Mouse (Mus musculus) intestine, embryonic 14.5 days (tissue): ENCODE measurements at regions not wholly inside any gene's neighbourhood (a gene's known extent, or its start where the extent isn't known, plus 50 kb on each side); places are given as distances from the start of the nearest gene placed in this dataset.

Source experiments
- ATAC-seq: fragments of 200-750 bp; cut with Nextera tagmentation; replicated peaks from 2 replicates; pipeline ENCODE4 v1.8.0; 2017; ENCODE audit warnings: low read depth, moderate number of reproducible peaks, moderate TSS enrichment, moderate library complexity; ENCODE audit not compliant: low FRiP score, low TSS enrichment
- DNase-seq: peaks from one replicate; pipeline ENCODE4 v3.0.0-alpha.2; 2018; ENCODE audit warnings: low spot score
- H3K27ac ChIP-seq: fragments of 300-500 bp; sonication (generic); 2 replicates; pipeline ENCODE4 v1.5.1; 2014; ENCODE audit warnings: low read depth, mild to moderate bottlenecking, control low read depth
- H3K27me3 ChIP-seq: fragments of 300-500 bp; sonication (generic); replicated peaks from 2 replicates; pipeline ENCODE4 v1.6.1; 2014; ENCODE audit warnings: low read length, control low read depth; ENCODE audit not compliant: control insufficient read depth, insufficient read depth
- H3K36me3 ChIP-seq: fragments of 300-500 bp; sonication (generic); 2 replicates; pipeline ENCODE4 v1.6.1; 2014; ENCODE audit warnings: low read length, control low read depth; ENCODE audit not compliant: control insufficient read depth, insufficient read depth
- H3K4me1 ChIP-seq: fragments of 300-500 bp; sonication (generic); replicated peaks from 2 replicates; pipeline ENCODE4 v1.6.1; 2014; ENCODE audit warnings: low read length, control low read depth, mixed read lengths; ENCODE audit not compliant: control insufficient read depth, insufficient read depth
- H3K4me2 ChIP-seq: fragments of 300-500 bp; sonication (generic); 2 replicates; pipeline ENCODE4 v1.6.1; 2014; ENCODE audit warnings: low read length
- H3K4me3 ChIP-seq: fragments of 300-500 bp; sonication (generic); 2 replicates; pipeline ENCODE4 v1.5.1; 2014; ENCODE audit warnings: low read depth, low read length, control low read depth, mixed read lengths
- H3K9ac ChIP-seq: fragments of 300-500 bp; sonication (generic); 2 replicates; pipeline ENCODE4 v1.6.1; 2014; ENCODE audit warnings: mild to moderate bottlenecking, low read length
- H3K9me3 ChIP-seq: fragments of 300-500 bp; sonication (generic); 2 replicates; pipeline ENCODE4 v1.6.1; 2016; ENCODE audit warnings: low read length, control low read depth; ENCODE audit not compliant: control insufficient read depth
- WGBS: fragments of 180-500 bp; shearing (Covaris S2); extraction: QIAGEN DNeasy Blood & Tissue Kit; methylation state at CpG from one replicate; pipeline ENCODE4 v1.1.7; 2014; 5-methylcytosine and 5-hydroxymethylcytosine counted together

GRCm38 (mm10) chr13:69392917-69393827 lies 140.4 kb upstream of the Nsun2 start:
- no peaks in the 10 kb centered on the region for H3K36me3 ChIP-seq
- 81% methylated on average over 11 of the region's 11 CpGs for WGBS
- no peaks in the 10 kb centered on the region for H3K9me3 ChIP-seq
- no peak overlapping the region for H3K4me2 ChIP-seq
- no peak overlapping the region for H3K4me3 ChIP-seq
- ATAC-seq (no peak), DNase-seq (no peak)
- H3K4me1 ChIP-seq, result no peaks in the 10 kb centered on the region
- no peak overlapping the region for H3K27ac ChIP-seq
- H3K27me3 ChIP-seq, result no peaks in the 10 kb centered on the region
- H3K9ac ChIP-seq, result no peak overlapping the region

- Histone ChIP-seq H3K27ac (no peak overlapping the region), H3K4me2 (no peak overlapping the region), H3K4me3 (no peak overlapping the region), H3K9me3 (no peaks in the 10 kb centered on the region), H3K4me1 (no peaks in the 10 kb centered on the region), H3K9ac (no peak overlapping the region), H3K36me3 (no peaks in the 10 kb centered on the region), H3K27me3 (no peaks in the 10 kb centered on the region)
- 81% methylated on average over 4 of the region's 4 CpGs for WGBS
- DNase-seq, result no peak
- no peak; the same call in 1 of the 2 replicates for ATAC-seq
These were observed 139.0 kb upstream of the Nsun2 start for GRCm38 (mm10) chr13:69394544-69394943.

GRCm38 (mm10) chr13:69410359-69410758 lies 123.2 kb upstream of the Nsun2 start:
- Histone ChIP-seq H3K36me3 (no peaks in the 10 kb centered on the region), H3K27me3 (no peaks in the 10 kb centered on the region), H3K4me3 (no peak overlapping the region), H3K9ac (no peak overlapping the region), H3K27ac (no peak overlapping the region), H3K9me3 (no peaks in the 10 kb centered on the region), H3K4me1 (no peaks in the 10 kb centered on the region), H3K4me2 (no peak overlapping the region)
- no peak for DNase-seq
- peak; percentile 64; the same call in 1 of the 2 replicates for ATAC-seq
- 72% methylated on average over 1 of the region's 1 CpGs for WGBS

- 76% methylated on average over 7 of the region's 7 CpGs for WGBS
- DNase-seq (peak; percentile 18), ATAC-seq (no peak)
- Histone ChIP-seq H3K9me3 (no peaks in the 10 kb centered on the region), H3K9ac (no peak overlapping the region), H3K27ac (no peak overlapping the region), H3K4me3 (no peak overlapping the region), H3K4me1 (no peaks in the 10 kb centered on the region), H3K36me3 (no peaks in the 10 kb centered on the region), H3K27me3 (no peaks in the 10 kb centered on the region), H3K4me2 (no peak overlapping the region)
These were observed 118.7 kb upstream of the Nsun2 start for GRCm38 (mm10) chr13:69414813-69415212.

- ATAC-seq (no peak), DNase-seq (no peak)
- Histone ChIP-seq H3K9me3 (no peaks in the 10 kb centered on the region), H3K27ac (no peak overlapping the region), H3K4me2 (no peak overlapping the region), H3K4me1 (no peaks in the 10 kb centered on the region), H3K36me3 (no peaks in the 10 kb centered on the region), H3K27me3 (no peaks in the 10 kb centered on the region), H3K9ac (no peak overlapping the region), H3K4me3 (no peak overlapping the region)
- WGBS, result 71% methylated on average over 2 of the region's 2 CpGs
These were observed 116.8 kb upstream of the Nsun2 start for GRCm38 (mm10) chr13:69416726-69417125.

GRCm38 (mm10) chr13:69417855-69418478 lies 115.6 kb upstream of the Nsun2 start:
- Histone ChIP-seq H3K27ac (no peak overlapping the region), H3K9ac (no peak overlapping the region), H3K27me3 (no peaks in the 10 kb centered on the region), H3K36me3 (no peaks in the 10 kb centered on the region), H3K4me3 (no peak overlapping the region), H3K4me2 (no peak overlapping the region), H3K9me3 (no peaks in the 10 kb centered on the region), H3K4me1 (no peaks in the 10 kb centered on the region)
- DNase-seq, result no peak
- no peak for ATAC-seq
- WGBS, result 72% methylated on average over 14 of the region's 14 CpGs

- H3K4me1 ChIP-seq, result no peaks in the 10 kb centered on the region
- DNase-seq, result peak; percentile 20
- 86% methylated on average over 8 of the region's 8 CpGs for WGBS
- H3K9me3 ChIP-seq, result no peaks in the 10 kb centered on the region
- no peaks in the 10 kb centered on the region for H3K27me3 ChIP-seq
- H3K36me3 ChIP-seq, result no peaks in the 10 kb centered on the region
- H3K9ac ChIP-seq, result no peak overlapping the region
- no peak for ATAC-seq
- no peak overlapping the region for H3K4me2 ChIP-seq
- no peak overlapping the region for H3K27ac ChIP-seq
- no peak overlapping the region for H3K4me3 ChIP-seq
These were observed 113.4 kb upstream of the Nsun2 start for GRCm38 (mm10) chr13:69420166-69420565.

GRCm38 (mm10) chr13:69421966-69422365 lies 111.6 kb upstream of the Nsun2 start:
- H3K9ac ChIP-seq, result no peak overlapping the region
- DNase-seq, result no peak
- H3K27ac ChIP-seq, result no peak overlapping the region
- H3K27me3 ChIP-seq, result no peaks in the 10 kb centered on the region
- no peak for ATAC-seq
- H3K4me1 ChIP-seq, result no peaks in the 10 kb centered on the region
- H3K9me3 ChIP-seq, result no peaks in the 10 kb centered on the region
- H3K4me3 ChIP-seq, result no peak overlapping the region
- no peaks in the 10 kb centered on the region for H3K36me3 ChIP-seq
- H3K4me2 ChIP-seq, result no peak overlapping the region
